Mouse (Mus musculus): ENCODE measurements around the gene Rapgef3.

The Rapgef3 gene

DNA sequence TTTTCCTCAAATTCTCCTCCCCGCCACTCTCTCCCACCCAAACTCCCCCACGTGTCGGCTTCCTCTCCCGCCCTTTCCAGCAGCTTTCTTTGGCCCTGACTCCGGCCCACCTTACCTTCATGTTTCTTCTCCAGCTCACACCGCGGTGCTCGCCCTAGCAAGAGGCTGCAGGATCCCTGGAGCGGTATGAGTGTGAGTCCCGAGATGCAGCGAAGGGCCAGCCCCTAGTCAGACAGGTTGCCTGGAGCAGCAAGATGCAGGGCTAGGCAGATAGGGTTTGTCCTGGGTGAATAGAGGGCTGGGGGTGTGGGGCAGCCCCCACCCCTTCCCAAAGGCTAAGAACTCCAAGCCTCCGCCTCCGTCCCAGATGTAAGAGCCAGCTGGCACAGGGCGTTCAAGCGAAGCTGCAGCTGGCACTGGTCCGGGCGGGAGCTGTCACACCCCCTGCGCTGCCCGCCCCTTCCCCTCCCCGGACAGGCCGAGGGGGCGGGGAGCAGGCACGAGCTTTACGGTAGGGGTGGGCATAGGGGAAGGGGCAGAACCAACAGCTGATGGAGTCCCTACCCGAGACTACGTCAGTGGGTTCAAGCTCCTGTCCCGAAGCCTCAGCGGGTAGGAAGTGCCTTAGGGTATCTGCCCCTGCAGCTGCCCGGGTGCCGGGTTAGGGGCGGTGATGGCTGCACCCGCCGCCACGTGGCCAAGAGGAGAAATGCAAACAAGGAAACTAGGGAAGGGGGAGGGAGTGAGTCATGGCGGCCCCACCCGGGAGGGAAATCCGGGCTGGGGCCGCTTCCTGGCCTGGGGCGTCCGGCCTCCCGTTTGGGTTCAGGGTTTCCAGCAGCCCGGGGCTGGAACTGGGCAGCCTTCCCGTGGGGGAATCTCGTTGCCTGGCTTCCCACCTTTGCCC, at the start of gene Rapgef3:
Gene Rapgef3, minus strand, starts transcription at position 693 of the 907 bp plus-strand sequence.
- DNase-seq (ENCODE audit: low spot score in 2 of 2), result peak; percentile 71 to 82

DNA sequence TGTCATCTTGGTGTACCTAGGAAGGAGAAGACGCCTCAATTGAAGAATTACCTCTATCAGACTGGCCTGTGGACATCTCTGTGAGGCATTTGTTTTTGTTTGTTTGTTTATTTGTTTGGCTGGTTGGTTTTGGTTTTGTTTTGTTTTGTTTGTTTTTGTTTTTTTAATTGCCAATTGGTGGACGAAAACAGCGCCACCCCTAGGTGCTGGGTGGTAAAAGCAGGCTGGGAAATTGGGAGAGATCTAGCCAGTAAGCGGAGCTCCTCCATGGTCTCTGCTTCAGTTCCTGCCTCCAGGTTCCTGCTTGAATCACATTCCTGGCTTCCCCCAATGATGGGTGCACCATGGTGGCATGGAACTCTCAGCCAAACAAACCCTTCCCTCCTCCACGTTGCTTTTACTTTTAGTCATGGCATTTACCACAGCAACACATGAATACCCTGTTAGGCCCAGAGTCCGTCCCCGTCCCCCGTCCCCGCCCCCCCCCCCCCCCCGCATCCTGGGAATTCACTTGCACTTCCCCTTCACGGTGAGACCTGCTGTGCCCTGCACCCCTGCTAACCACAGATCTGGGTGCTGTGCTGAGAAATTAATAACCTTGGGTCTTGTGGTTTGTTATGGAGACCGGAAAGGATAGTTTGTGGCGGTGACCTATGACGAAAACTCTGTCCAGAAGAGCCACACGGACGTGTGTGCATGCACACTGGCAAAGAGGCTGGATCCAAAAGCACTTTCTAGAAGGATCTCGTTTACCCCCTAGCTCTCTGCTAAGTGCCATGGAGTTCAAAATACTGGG, 48.6 kb upstream of the Rapgef3 start:
- no peak for DNase-seq (ENCODE audit: low spot score in 2 of 2)

DNA sequence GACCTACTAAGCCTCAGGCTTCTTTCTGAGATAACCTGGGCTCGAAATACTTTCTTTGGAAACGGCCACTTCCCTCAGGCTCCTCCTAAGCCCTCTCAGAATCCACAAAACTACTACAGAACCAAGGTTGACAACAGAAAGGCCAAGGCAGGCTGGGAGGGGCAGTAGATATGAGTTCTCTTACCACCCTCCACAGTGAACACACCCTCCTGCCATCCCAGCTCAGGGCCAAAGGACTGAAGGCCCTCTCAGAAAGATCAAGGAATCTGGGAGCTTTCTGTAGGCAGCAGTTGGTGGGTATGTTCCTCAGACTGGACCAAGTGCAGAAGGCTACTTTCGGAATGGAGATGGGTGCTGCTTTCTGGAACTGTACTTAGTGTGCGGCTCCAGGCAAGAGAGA, 47.5 kb upstream of the Rapgef3 start:
- DNase-seq (ENCODE audit: low spot score in 2 of 2), result no peak

DNA sequence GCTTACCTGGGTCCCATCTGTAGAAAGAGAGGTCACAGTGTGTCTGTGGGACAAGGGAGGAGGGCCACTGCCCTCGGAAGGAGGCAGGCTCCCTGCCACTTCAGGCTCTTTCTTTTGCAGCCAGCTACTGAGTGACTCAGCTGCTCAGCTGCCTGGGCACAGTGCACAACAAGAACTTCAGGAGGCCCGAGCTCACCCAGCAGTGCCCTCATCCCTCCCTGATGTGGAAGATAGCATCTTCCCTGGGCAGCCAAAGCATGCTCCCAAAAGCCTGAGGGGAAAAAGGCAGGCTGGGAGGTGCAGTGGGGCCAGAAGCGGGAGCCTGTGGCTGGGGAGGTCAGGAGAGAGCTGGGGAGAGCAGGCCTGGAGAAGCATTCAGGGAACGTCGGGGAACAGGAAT, 46.9 kb upstream of the Rapgef3 start:
- DNase-seq (ENCODE audit: low spot score in 2 of 2), result no peak

DNA sequence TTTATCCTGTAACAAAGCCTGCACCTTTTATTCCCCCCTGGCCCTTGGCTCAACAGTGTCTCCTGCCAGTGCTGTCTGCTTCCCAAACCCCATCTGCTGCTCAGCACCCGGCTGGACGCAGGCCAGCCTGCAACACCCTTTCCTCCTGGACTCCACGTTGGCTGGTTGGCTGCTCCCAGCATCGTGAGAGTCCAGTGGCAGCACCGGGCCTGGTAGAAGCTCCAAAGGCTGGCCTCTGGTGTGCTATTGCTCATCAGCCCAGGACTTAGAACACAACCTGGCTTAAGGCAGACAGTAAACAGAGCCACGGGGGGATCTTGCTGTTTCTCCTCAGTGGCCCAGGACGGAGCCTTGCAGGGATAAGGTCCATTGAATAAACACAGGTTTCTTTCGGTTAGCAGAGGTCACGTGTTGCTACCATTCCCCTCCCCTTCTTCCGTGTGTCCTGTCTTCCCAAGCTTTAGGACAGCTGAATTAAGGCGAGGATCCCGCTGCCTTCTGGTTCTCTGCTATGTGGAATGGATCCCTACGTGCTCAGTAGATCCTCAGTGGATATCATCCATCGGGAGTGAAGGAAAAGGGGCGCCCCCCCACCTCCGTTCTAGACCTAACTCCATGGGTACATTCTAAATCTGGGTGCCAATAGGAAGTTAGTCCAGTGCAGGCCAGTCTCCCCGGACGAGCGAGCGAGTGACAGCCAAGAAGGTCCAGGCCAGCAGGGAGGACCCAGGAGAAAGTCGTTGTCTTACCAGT, 45.9 kb upstream of the Rapgef3 start:
- no peak for DNase-seq (ENCODE audit: low spot score in 2 of 2)

- no peak for DNase-seq (ENCODE audit: low spot score in 2 of 2)
Observed at GRCm38 (mm10) chr15:97812875-97813274, 45.1 kb upstream of the Rapgef3 start.

GRCm38 (mm10) chr15:97812126-97812525, 44.4 kb upstream of the Rapgef3 start:
- peak in 1 of 2 experiments; percentile 57 for DNase-seq (ENCODE audit: low spot score in 2 of 2)

DNA sequence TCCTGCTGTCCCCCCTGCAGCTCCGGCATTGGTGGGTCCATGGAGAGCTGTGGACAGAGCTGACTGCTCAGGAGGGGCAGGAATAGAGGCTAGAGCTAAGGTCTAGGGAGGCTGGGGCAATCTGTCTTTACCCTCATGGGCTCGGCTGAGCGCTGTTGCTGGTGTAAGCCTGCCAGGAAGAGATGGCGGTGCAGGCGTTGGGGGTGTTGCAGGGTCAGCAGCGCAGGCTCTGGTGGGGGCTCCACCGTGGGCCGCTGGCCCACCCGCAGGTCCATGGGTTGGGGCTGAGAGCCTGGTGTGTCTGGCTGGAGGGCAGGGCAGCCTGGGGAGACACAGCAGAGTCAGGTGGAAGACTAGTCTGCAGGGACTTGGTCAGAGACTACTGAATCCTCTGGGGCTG, 43.5 kb upstream of the Rapgef3 start:
- no peak for DNase-seq (ENCODE audit: low spot score in 2 of 2)

DNA sequence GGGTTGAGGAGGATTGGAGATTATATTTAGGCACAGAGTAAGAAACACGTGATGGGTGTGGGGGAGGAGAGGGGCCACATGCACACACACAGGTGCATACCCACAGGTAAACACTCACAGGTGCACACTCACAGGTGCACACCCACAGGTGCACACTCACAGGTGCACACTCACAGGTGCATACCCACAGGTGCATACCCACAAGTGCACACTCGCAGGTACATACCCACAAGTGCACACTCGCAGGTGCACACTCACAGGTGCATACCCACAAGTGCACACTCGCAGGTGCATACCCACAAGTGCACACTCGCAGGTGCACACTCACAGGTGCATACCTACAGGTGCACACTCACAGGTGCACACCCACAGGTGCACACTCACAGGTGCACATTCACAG, 42.6 kb upstream of the Rapgef3 start:
- no peak for DNase-seq (ENCODE audit: low spot score in 2 of 2)

- no peak for DNase-seq (ENCODE audit: low spot score in 2 of 2)
Observed at GRCm38 (mm10) chr15:97809942-97810341, 42.2 kb upstream of the Rapgef3 start.

DNA sequence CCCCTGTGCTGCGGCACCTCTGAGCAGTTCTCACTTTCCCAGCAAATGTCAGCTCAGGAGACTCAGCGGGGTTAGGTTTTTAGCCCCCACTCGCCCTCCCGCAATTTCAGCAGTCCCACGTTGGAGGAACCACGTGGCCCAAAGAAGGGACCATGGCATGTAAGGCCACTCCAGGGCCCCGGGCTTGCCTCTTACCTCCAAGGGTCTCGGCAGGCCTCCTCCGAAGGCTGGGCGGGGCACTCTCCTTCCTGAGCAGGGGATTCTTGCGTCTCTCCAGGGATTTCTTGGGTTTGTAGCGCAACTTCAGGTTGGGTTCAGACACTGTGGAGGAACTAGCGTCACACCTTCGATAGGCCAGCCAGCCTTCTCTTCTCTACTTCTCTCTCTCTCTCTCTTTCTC, 41.4 kb upstream of the Rapgef3 start:
- DNase-seq (ENCODE audit: low spot score in 2 of 2), result no peak

DNA sequence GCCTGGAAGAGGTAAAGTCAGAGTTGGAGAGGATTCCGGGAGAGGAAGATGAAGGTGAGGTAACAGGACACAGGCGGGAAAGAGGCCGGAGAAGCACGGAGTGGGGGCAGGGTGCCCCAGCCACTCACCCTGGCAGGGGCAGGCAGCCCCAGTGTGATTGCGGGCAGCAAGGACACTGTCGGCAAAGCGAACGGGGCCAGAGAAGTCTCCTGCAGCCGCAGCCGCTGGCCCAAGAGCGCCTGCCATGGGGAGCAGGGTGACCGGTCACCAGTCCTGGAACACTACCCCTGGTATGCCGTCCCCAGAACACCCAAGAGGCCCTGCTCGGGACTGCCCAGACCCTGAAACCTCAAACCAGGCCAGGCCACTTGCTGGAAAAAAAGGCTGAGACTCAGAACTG, 40.8 kb upstream of the Rapgef3 start:
- DNase-seq (ENCODE audit: low spot score in 2 of 2), result no peak

- no peak for DNase-seq (ENCODE audit: low spot score in 2 of 2)
Observed at GRCm38 (mm10) chr15:97807867-97808266, 40.1 kb upstream of the Rapgef3 start.

DNA sequence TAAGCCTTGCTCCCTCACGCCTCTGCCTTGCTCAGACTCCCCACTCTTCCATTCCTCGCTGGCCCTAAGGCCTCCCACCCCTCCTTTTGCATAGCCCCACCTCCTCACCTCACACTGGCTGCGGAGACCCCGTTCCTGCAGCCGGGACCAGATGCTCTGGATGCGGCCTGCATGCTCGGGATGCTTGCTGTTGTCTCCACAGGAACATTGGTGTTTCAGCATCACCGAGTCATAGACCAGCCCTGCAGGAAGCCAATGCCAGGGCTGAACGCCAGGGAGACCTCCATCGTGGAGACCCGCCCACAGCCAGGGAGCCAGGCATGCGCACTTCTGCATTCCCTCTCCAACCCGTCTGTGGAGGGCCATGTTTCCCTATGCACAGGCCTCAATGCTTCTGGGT, 34.8 kb upstream of the Rapgef3 start:
- no peak for DNase-seq (ENCODE audit: low spot score in 2 of 2)

GRCm38 (mm10) chr15:97801811-97802210, 34.0 kb upstream of the Rapgef3 start:
- no peak for DNase-seq (ENCODE audit: low spot score in 2 of 2)

DNA sequence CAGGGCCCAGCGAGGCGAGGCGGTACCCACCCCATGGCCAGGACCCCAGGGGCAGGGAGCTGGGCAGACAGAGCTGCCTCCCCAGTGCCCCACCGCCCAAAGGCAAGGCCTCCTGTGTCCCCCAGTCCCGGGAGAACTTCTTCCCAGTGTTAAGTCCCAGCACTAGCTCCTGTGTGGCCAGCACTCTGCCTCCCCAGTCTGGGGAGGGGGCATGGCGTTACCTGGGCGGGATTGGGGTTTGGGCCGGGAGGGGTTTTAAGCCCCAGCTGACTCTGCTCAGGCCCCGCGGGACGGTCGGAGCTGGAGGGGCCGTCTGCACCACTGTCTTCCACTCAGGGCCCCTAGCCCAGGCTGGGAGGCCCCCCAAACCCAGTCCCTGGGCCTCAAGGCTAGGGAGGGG, 33.1 kb upstream of the Rapgef3 start:
- no peak for DNase-seq (ENCODE audit: low spot score in 2 of 2)

DNA sequence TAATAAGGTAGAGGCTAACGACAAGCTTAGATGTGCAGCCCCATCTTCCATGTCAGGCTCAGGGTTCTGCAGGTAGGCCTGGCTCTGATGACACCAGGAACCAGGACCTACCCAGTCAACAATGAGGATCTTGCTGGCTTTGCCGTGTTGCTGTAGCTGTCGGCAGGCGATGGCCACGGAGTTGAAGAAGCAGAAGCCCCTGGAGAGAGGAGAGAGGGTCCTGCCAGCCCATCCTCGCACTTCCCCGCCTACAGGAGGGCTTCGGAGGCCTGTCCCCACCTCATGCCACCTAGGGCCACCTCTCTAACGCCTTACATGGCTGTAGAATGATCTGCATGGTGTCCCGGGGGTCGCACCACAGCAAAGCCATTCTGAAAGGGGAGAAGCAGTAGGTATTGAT, 31.7 kb upstream of the Rapgef3 start:
- DNase-seq (ENCODE audit: low spot score in 2 of 2), result no peak

- no peak for DNase-seq (ENCODE audit: low spot score in 2 of 2)
Observed at GRCm38 (mm10) chr15:97798134-97798533, 30.4 kb upstream of the Rapgef3 start.

- no peak for DNase-seq (ENCODE audit: low spot score in 2 of 2)
Observed at GRCm38 (mm10) chr15:97796674-97797310, 29.0 kb upstream of the Rapgef3 start.

DNA sequence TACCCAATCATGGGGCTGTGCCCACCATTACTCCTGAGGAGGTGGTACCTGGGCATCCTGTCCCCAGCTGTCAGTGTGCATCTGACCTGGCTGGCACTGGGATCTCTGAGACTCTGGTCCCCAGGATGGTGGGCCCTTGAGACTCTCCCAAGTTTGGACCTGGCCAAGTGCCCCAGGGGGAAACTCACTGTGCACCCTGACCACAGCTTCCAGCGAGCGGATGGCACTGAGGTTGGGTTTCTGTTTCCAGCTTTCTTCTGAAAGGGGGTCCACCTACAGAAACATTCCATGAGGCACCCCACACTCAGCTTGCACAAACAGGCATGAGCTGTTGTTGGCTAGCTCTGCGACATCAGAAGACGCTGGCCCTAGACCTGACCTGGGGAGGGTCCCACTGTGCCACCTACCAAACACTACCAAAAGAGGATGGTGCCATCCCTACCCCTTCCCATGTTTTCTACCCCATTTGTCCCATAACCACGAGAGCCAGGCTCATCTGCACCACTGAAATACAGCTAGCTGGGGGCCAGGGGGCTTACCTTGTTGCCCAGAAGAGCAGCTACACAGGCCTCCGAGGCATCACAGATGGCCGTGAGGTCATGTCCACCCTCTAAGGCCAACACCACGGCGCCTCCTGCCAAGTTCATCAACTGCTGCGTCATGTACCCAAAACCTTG, 27.9 kb upstream of the Rapgef3 start:
- no peak for DNase-seq (ENCODE audit: low spot score in 2 of 2)

DNA sequence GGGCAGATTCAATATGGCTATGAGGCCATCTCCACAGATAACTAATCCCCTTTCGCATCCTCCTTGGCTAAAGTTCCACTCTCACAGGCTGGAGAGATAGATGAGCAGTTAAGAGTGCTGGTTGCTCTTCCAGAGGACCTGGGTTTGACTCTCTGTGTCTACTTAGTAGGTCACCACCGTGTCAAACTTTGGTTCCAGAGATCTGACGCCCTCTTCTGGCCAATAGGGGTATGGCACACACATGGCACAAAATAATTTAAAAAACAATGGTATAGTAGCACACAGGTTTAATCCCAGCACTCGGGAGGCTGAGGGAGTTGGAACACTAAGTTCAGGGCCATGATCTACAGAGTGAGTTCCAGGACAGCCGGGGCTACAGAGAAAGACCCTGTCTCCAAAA, 26.5 kb upstream of the Rapgef3 start:
- no peak for DNase-seq (ENCODE audit: low spot score in 2 of 2)
